ENCODE assay signal across 10 mouse cellular contexts in genomic region chr1:193382435-193382834, GRCm38 (mm10). TPM values are rescaled to one million over a fixed set of nuclear protein-coding genes. Genes with fewer than 3 reads are reported as not detected.
DNase-seq lines count a peak whose midpoint lies in the region; ATAC-seq and TF ChIP-seq lines count a peak whose summit lies in the region.
"Had no signal": no experiment of that assay in that cellular context is flagged by ENCODE, and none has a peak within 500 bp of the region (broad histone marks: within the 10 kb centered on the region; RNA-seq: fewer than 3 reads in every experiment).

No protein-coding gene starts in this region.

- H3K9ac ChIP-seq in heart, embryonic 14.5 days (ENCODE audit: low read length) = peak overlapping the region; percentile 35
- H3K9ac ChIP-seq in forebrain, embryonic 12.5 days = peak overlapping the region; percentile 42
- H3K9ac ChIP-seq in kidney, postnatal 0 days (ENCODE audit: low read depth, low read length) = peak overlapping the region; percentile 46; the same call in 1 of the 2 replicates

- peak; percentile 80 for ATAC-seq in heart, embryonic 14.5 days (ENCODE audit: insufficient number of reproducible peaks, insufficient read depth, low FRiP score, low read depth)
- ATAC-seq in forebrain, embryonic 12.5 days (ENCODE audit: low FRiP score) = peak; percentile 84
- ATAC-seq in kidney, postnatal 0 days (replicated peaks; ENCODE audit: low FRiP score, low read depth) = peak; percentile 83

- H3K9me3 ChIP-seq in heart, embryonic 14.5 days (ENCODE audit: control insufficient read depth, low read length) = no peaks in the 10 kb centered on the region
- no peaks in the 10 kb centered on the region for H3K9me3 ChIP-seq in forebrain, embryonic 12.5 days
- no peaks in the 10 kb centered on the region for H3K9me3 ChIP-seq in kidney, postnatal 0 days (replicated peaks; ENCODE audit: low read length)
- H3K9me3 ChIP-seq in midbrain, embryonic 10.5 days (replicated peaks) = no peaks in the 10 kb centered on the region
- H3K9me3 ChIP-seq: G1E had no signal

- TF ChIP-seq CTCF in kidney, postnatal 0 days (IDR thresholded peaks at IDR 0.05; ENCODE audit: low read depth) = no peak
- TF ChIP-seq CTCF in left cerebral cortex, adult 2 months (IDR thresholded peaks at IDR 0.05) = no peak

- no peak for DNase-seq in heart, postnatal 25 days (ENCODE audit: low spot score)
- DNase-seq in kidney, postnatal 0 days (ENCODE audit: low spot score) = peak; percentile 79
- DNase-seq in midbrain, embryonic 10.5 days (ENCODE audit: low spot score) = peak; percentile 80
- peak; percentile 65 for DNase-seq in thymus, postnatal 4 days
- DNase-seq in left cerebral cortex, adult 2 months (ENCODE audit: extremely low spot score in 1 of 2, low spot score in 2 of 2) = no peak
- DNase-seq in right cerebral cortex, postnatal 14 days = no peak

- intact Hi-C loops in heart, postnatal 25 days (cut with DNase I) = loop anchor here (5.0 kb wide), 1 partner anchor 175 kb away; the partner anchor contains the start of gene Lamb3
- intact Hi-C loops in left cerebral cortex, adult 2 months (cut with DNase I) = loop anchor here (2.0 to 10.0 kb wide), 4 partner anchors 128 to 1572 kb away; no protein-coding TSS in a partner anchor

- peaks cover 19 to 21% of the 10 kb centered on the region in 2 experiments for H3K4me1 ChIP-seq in heart, embryonic 14.5 days (ENCODE audit: control insufficient read depth in 2 of 2, insufficient read depth in 2 of 2, low read length in 2 of 2)
- H3K4me1 ChIP-seq in forebrain, embryonic 12.5 days = peaks cover 32% of the 10 kb centered on the region
- peaks cover 6% of the 10 kb centered on the region; the same call in 1 of the 2 replicates for H3K4me1 ChIP-seq in kidney, postnatal 0 days (replicated peaks; ENCODE audit: insufficient read depth, low read length)
- H3K4me1 ChIP-seq in midbrain, embryonic 10.5 days = peaks cover 29% of the 10 kb centered on the region

- peak overlapping the region; percentile 68 for H3K4me2 ChIP-seq in heart, embryonic 14.5 days (ENCODE audit: low read length)
- H3K4me2 ChIP-seq in forebrain, embryonic 12.5 days = peak overlapping the region; percentile 52
- peak overlapping the region; percentile 65 for H3K4me2 ChIP-seq in kidney, postnatal 0 days (ENCODE audit: low read length)

- H3K4me3 ChIP-seq in heart, embryonic 14.5 days (ENCODE audit: control insufficient read depth in 1 of 2, insufficient read depth in 1 of 2, low read depth in 1 of 2, low read length in 2 of 2) = peak overlapping the region; percentile 32 to 46
- H3K4me3 ChIP-seq in forebrain, embryonic 12.5 days (replicated peaks) = peak overlapping the region; percentile 29
- H3K4me3 ChIP-seq in kidney, postnatal 0 days (replicated peaks; ENCODE audit: low read depth, low read length) = peak overlapping the region; percentile 23
- H3K4me3 ChIP-seq in midbrain, embryonic 10.5 days = peak overlapping the region; percentile 54
- no peak overlapping the region for H3K4me3 ChIP-seq in left cerebral cortex, adult 2 months

- peak overlapping the region; percentile 58 to 69 for H3K27ac ChIP-seq in heart, embryonic 14.5 days (replicated peaks in 1 of 2; ENCODE audit: control insufficient read depth in 1 of 2, insufficient read depth in 1 of 2, low read depth in 2 of 2, low read length in 2 of 2)
- peak overlapping the region; percentile 31 for H3K27ac ChIP-seq in forebrain, embryonic 12.5 days
- H3K27ac ChIP-seq in kidney, postnatal 0 days = 0 out of 2 replicates have a peak overlapping the region, but pooled peaks have one; percentile 33
- peak overlapping the region; percentile 75 for H3K27ac ChIP-seq in midbrain, embryonic 10.5 days (replicated peaks)
- H3K27ac ChIP-seq in left cerebral cortex, adult 2 months = no peak overlapping the region

- H3K36me3 ChIP-seq in heart, embryonic 14.5 days (ENCODE audit: control insufficient read depth, insufficient read depth, low read length) = no peaks in the 10 kb centered on the region
- no peaks in the 10 kb centered on the region for H3K36me3 ChIP-seq in forebrain, embryonic 12.5 days (replicated peaks)
- H3K36me3 ChIP-seq in kidney, postnatal 0 days (ENCODE audit: insufficient read depth, low read length) = no peaks in the 10 kb centered on the region
- no peaks in the 10 kb centered on the region for H3K36me3 ChIP-seq in midbrain, embryonic 10.5 days
- H3K36me3 ChIP-seq: G1E had no signal

- no peaks in the 10 kb centered on the region for H3K27me3 ChIP-seq in heart, embryonic 14.5 days (ENCODE audit: control insufficient read depth, insufficient read depth, low read length)
- peaks cover 15% of the 10 kb centered on the region for H3K27me3 ChIP-seq in forebrain, embryonic 12.5 days
- H3K27me3 ChIP-seq in kidney, postnatal 0 days (ENCODE audit: insufficient read depth, low read length) = no peaks in the 10 kb centered on the region
- peaks cover 20% of the 10 kb centered on the region; the same call in 1 of the 2 replicates for H3K27me3 ChIP-seq in midbrain, embryonic 10.5 days (ENCODE audit: low read depth, poor library complexity, severe bottlenecking)

- 2% methylated on average over 8 of the region's 8 CpGs for WGBS in heart, embryonic 14.5 days
- WGBS in forebrain, embryonic 12.5 days = 2% methylated on average over 8 of the region's 8 CpGs
- WGBS in kidney, postnatal 0 days = 3% methylated on average over 8 of the region's 8 CpGs
- under 1% methylated on average over 8 of the region's 8 CpGs for WGBS in midbrain, embryonic 10.5 days

RNA-seq across cellular contexts. Expression of gene Camk1g, which starts 12.3 kb away (rescaled TPM):
- polyA plus RNA-seq in heart, embryonic 14.5 days (2014; fragmentation: Nextera tagmentation; extraction: Ambion mirVana) = 9.4 and 9.9 TPM in 2 replicates
- under 1 TPM; 0.39 to 0.62 TPM for total RNA-seq in heart, postnatal 25 days (2021)
- polyA plus RNA-seq in forebrain, embryonic 12.5 days (2016; fragmentation: Nextera tagmentation; extraction: Ambion mirVana) = 20.5 and 20.6 TPM in 2 replicates
- polyA plus RNA-seq in kidney, postnatal 0 days (2015; fragmentation: Nextera tagmentation; extraction: Ambion mirVana) = 6.8 and 8.5 TPM in 2 replicates
- 12.8 and 18.4 TPM in 2 replicates for polyA plus RNA-seq in midbrain, embryonic 10.5 days (2016; fragmentation: Nextera tagmentation; extraction: Ambion mirVana)
- total RNA-seq in left cerebral cortex, adult 2 months (2021) = 10 to 100 TPM; 41.7 to 47.6 TPM
- total RNA-seq: G1E; liver, adult 2 months had no signal
- polyA plus RNA-seq: G1E; liver, adult 2 months had no signal

Comparison
In these comparisons a context has a peak if more than half of its experiments do, and no peak if none do; other contexts are left out.
1. DNase-seq: peak in kidney, postnatal 0 days (single experiment), midbrain, embryonic 10.5 days (single experiment) and thymus, postnatal 4 days (single experiment); none in heart, postnatal 25 days (single experiment), left cerebral cortex, adult 2 months (0 of 2) and right cerebral cortex, postnatal 14 days (single experiment).
2. Peak in every context shown above with its lines, with median percentiles within 50 percentile points of each other: ATAC-seq, H3K4me2 ChIP-seq and H3K9ac ChIP-seq.